Mouse (Mus musculus) hindbrain, embryonic 15.5 days (tissue): ENCODE measurements around the gene Hmga1b. TPM values are rescaled to one million over a fixed set of nuclear protein-coding genes. Genes with fewer than 3 reads are reported as not detected.
"Not testable (repeated sequence)": the region's sequence is repeated elsewhere in the genome, so short reads cannot be mapped to it uniquely, and the experiment has no call there.

ENCODE experiments used
- ATAC-seq: fragments of 200-750 bp; cut with Nextera tagmentation; 2 replicates; pipeline ENCODE4 v1.8.0; 2017; ENCODE audit warnings: low read depth, moderate number of reproducible peaks, moderate TSS enrichment; ENCODE audit not compliant: low FRiP score
- H3K27ac ChIP-seq: fragments of 300-500 bp; sonication (generic); replicated peaks from 2 replicates; pipeline ENCODE4 v1.5.1; 2015; ENCODE audit warnings: mild to moderate bottlenecking, inconsistent platforms
- H3K27me3 ChIP-seq: fragments of 300-500 bp; sonication (generic); 2 replicates; pipeline ENCODE4 v1.6.1; 2015; ENCODE audit warnings: control low read depth, inconsistent platforms
- H3K36me3 ChIP-seq: fragments of 300-500 bp; sonication (generic); 2 replicates; pipeline ENCODE4 v1.6.1; 2015; ENCODE audit warnings: control low read depth, inconsistent platforms
- H3K4me1 ChIP-seq: fragments of 300-500 bp; sonication (generic); replicated peaks from 2 replicates; pipeline ENCODE4 v1.6.1; 2015; ENCODE audit warnings: control low read depth, inconsistent platforms
- H3K4me2 ChIP-seq: fragments of 300-500 bp; sonication (generic); 2 replicates; pipeline ENCODE4 v1.6.1; 2015; ENCODE audit warnings: moderate library complexity, mild to moderate bottlenecking, inconsistent platforms
- H3K4me3 ChIP-seq: fragments of 300-500 bp; sonication (generic); 2 replicates; pipeline ENCODE4 v1.5.1; 2015; ENCODE audit warnings: mild to moderate bottlenecking, inconsistent platforms
- H3K9ac ChIP-seq: fragments of 300-500 bp; sonication (generic); 2 replicates; pipeline ENCODE4 v1.6.1; 2015; ENCODE audit warnings: inconsistent platforms
- H3K9me3 ChIP-seq: fragments of 300-500 bp; sonication (generic); 2 replicates; pipeline ENCODE4 v1.6.1; 2016; ENCODE audit warnings: control low read depth, inconsistent platforms
- WGBS: fragments of 180-500 bp; shearing (Covaris S2); methylation state at CpG from one replicate; pipeline ENCODE4 v1.1.7; 2015; 5-methylcytosine and 5-hydroxymethylcytosine counted together
- polyA plus RNA-seq: library from polyadenylated mRNA; unstranded; fragments of >200 nt; fragmentation: Nextera tagmentation; extraction: Ambion mirVana; gene quantifications from 2 replicates; pipeline ENCODE4 v1.2.1, GENCODE M21; 2015

The Hmga1b gene
- polyA plus RNA-seq, 1 experiment from 2014 or later = 2.9 TPM

- no peaks in the 10 kb centered on the region for H3K4me1 ChIP-seq
- no peak overlapping the region for H3K27ac ChIP-seq
- WGBS = 93% methylated on average over 5 of the region's 5 CpGs
- no peaks in the 10 kb centered on the region for H3K27me3 ChIP-seq
- H3K4me3 ChIP-seq = no peak overlapping the region
- no peaks in the 10 kb centered on the region for H3K36me3 ChIP-seq
- H3K9me3 ChIP-seq = no peaks in the 10 kb centered on the region
- no peak for ATAC-seq
- no peak overlapping the region for H3K9ac ChIP-seq
- H3K4me2 ChIP-seq = no peak overlapping the region
Measured at GRCm38 (mm10) chr11:120740981-120741380, 21.6 kb upstream of the Hmga1b start.

- Histone ChIP-seq H3K9ac (no peak overlapping the region), H3K9me3 (no peaks in the 10 kb centered on the region), H3K4me1 (no peaks in the 10 kb centered on the region), H3K36me3 (no peaks in the 10 kb centered on the region), H3K27ac (no peak overlapping the region), H3K4me2 (no peak overlapping the region), H3K4me3 (no peak overlapping the region), H3K27me3 (no peaks in the 10 kb centered on the region)
- WGBS = 79% methylated on average over 7 of the region's 7 CpGs
- no peak for ATAC-seq
Measured at GRCm38 (mm10) chr11:120744121-120744701, 18.4 kb upstream of the Hmga1b start.

- H3K4me1 ChIP-seq = no peaks in the 10 kb centered on the region
- no peak for ATAC-seq
- H3K4me3 ChIP-seq = no peak overlapping the region
- no peaks in the 10 kb centered on the region for H3K27me3 ChIP-seq
- no peak overlapping the region for H3K4me2 ChIP-seq
- no peak overlapping the region for H3K27ac ChIP-seq
- no peak overlapping the region for H3K9ac ChIP-seq
- no peaks in the 10 kb centered on the region for H3K36me3 ChIP-seq
- WGBS = 81% methylated on average over 4 of the region's 4 CpGs
- H3K9me3 ChIP-seq = no peaks in the 10 kb centered on the region
Measured at GRCm38 (mm10) chr11:120747974-120748373, 14.6 kb upstream of the Hmga1b start.

- H3K4me1 ChIP-seq = no peaks in the 10 kb centered on the region
- H3K4me3 ChIP-seq = no peak overlapping the region
- no peaks in the 10 kb centered on the region for H3K36me3 ChIP-seq
- H3K9ac ChIP-seq = no peak overlapping the region
- no peak for ATAC-seq
- H3K27me3 ChIP-seq = no peaks in the 10 kb centered on the region
- H3K9me3 ChIP-seq = no peaks in the 10 kb centered on the region
- WGBS = 61% methylated on average over 8 of the region's 8 CpGs
- no peak overlapping the region for H3K27ac ChIP-seq
- no peak overlapping the region for H3K4me2 ChIP-seq
Measured at GRCm38 (mm10) chr11:120749430-120749829, 13.2 kb upstream of the Hmga1b start.

GRCm38 (mm10) chr11:120751606-120752005 lies 11.0 kb upstream of the Hmga1b start:
- Histone ChIP-seq H3K4me3 (no peak overlapping the region), H3K36me3 (no peaks in the 10 kb centered on the region), H3K9ac (no peak overlapping the region), H3K27me3 (no peaks in the 10 kb centered on the region), H3K4me1 (no peaks in the 10 kb centered on the region), H3K27ac (no peak overlapping the region), H3K9me3 (no peaks in the 10 kb centered on the region), H3K4me2 (no peak overlapping the region)
- WGBS = 70% methylated on average over 4 of the region's 4 CpGs
- ATAC-seq = no peak

- WGBS = 95% methylated on average over 9 of the region's 9 CpGs
- Histone ChIP-seq H3K27me3 (peaks cover 4% of the 10 kb centered on the region; the same call in 1 of the 2 replicates), H3K4me3 (no peak overlapping the region), H3K4me2 (no peak overlapping the region), H3K4me1 (no peaks in the 10 kb centered on the region), H3K36me3 (no peaks in the 10 kb centered on the region), H3K27ac (no peak overlapping the region), H3K9ac (no peak overlapping the region), H3K9me3 (peaks cover 6% of the 10 kb centered on the region; the same call in 1 of the 2 replicates)
- no peak for ATAC-seq
Measured at GRCm38 (mm10) chr11:120760236-120760635, 2.4 kb upstream of the Hmga1b start.

GRCm38 (mm10) chr11:120761811-120762671 lies 553 bp upstream of the Hmga1b start:
- Histone ChIP-seq H3K4me2 (no peak overlapping the region), H3K4me3 (no peak overlapping the region), H3K27ac (no peak overlapping the region), H3K9me3 (peaks cover 6% of the 10 kb centered on the region; the same call in 1 of the 2 replicates), H3K4me1 (no peaks in the 10 kb centered on the region), H3K36me3 (no peaks in the 10 kb centered on the region), H3K9ac (no peak overlapping the region), H3K27me3 (peaks cover 4% of the 10 kb centered on the region; the same call in 1 of the 2 replicates)
- no peak for ATAC-seq
- 74% methylated on average over 14 of the region's 14 CpGs for WGBS

- not testable (repeated sequence) for H3K9me3 ChIP-seq
Measured at GRCm38 (mm10) chr11:120763121-120763999, 766 bp downstream of the Hmga1b start.

GRCm38 (mm10) chr11:120767023-120767422 lies 4.4 kb downstream of the Hmga1b start:
- H3K27ac ChIP-seq, H3K4me3 ChIP-seq, H3K4me2 ChIP-seq, H3K4me1 ChIP-seq, H3K36me3 ChIP-seq, H3K9ac ChIP-seq, H3K27me3 ChIP-seq, H3K9me3 ChIP-seq, ATAC-seq: not testable (repeated sequence)
- 65% methylated on average over 3 of the region's 7 CpGs for WGBS

More at GRCm38 (mm10) chr11:120763121-120763999, 766 bp downstream of the Hmga1b start:
- peak overlapping the region; percentile 19; the same call in 1 of the 2 replicates for H3K4me2 ChIP-seq
- not testable (repeated sequence) for H3K9ac ChIP-seq, H3K36me3 ChIP-seq, H3K27ac ChIP-seq, H3K27me3 ChIP-seq, H3K4me1 ChIP-seq, H3K4me3 ChIP-seq
- 28% methylated on average over 4 of the region's 23 CpGs for WGBS
- peak; percentile 48; the same call in 1 of the 2 replicates for ATAC-seq

GRCm38 (mm10) chr11:120768206-120768605 lies 5.6 kb downstream of the Hmga1b start:
- 46% methylated on average over 1 of the region's 1 CpGs for WGBS
- Histone ChIP-seq H3K36me3 (no peaks in the 10 kb centered on the region), H3K9ac (no peak overlapping the region), H3K27me3 (no peaks in the 10 kb centered on the region), H3K27ac (no peak overlapping the region), H3K4me2 (no peak overlapping the region), H3K4me1 (no peaks in the 10 kb centered on the region), H3K4me3 (no peak overlapping the region), H3K9me3 (no peaks in the 10 kb centered on the region)
- ATAC-seq = no peak

- no peak overlapping the region for H3K27ac ChIP-seq
- no peaks in the 10 kb centered on the region for H3K27me3 ChIP-seq
- 83% methylated on average over 3 of the region's 3 CpGs for WGBS
- H3K36me3 ChIP-seq = no peaks in the 10 kb centered on the region
- no peak overlapping the region for H3K4me2 ChIP-seq
- no peak overlapping the region for H3K4me3 ChIP-seq
- peaks cover 11% of the 10 kb centered on the region; the same call in 1 of the 2 replicates for H3K4me1 ChIP-seq
- ATAC-seq = no peak
- no peak overlapping the region for H3K9ac ChIP-seq
- H3K9me3 ChIP-seq = no peaks in the 10 kb centered on the region
Measured at GRCm38 (mm10) chr11:120772749-120773148, 10.2 kb downstream of the Hmga1b start.
